Mouse (Mus musculus) stomach, embryonic 15.5 days (tissue): Measurements from ENCODE around the gene Ankrd65. TPM values are rescaled to one million over a fixed set of nuclear protein-coding genes. Genes with fewer than 3 reads are reported as not detected.
A peak's percentile ranks its signal among the peaks of the same experiment; 100 is the strongest.

Source experiments
- ATAC-seq: fragments of 200-750 bp; cut with Nextera tagmentation; 2 replicates; pipeline ENCODE4 v1.8.0; 2017; ENCODE audit warnings: low read depth, moderate number of reproducible peaks, moderate TSS enrichment; ENCODE audit not compliant: insufficient read depth, low FRiP score
- H3K27ac ChIP-seq: fragments of 300-500 bp; sonication (generic); 2 replicates; pipeline ENCODE4 v1.5.1; 2015; ENCODE audit warnings: mild to moderate bottlenecking, inconsistent platforms
- H3K27me3 ChIP-seq: fragments of 300-500 bp; sonication (generic); replicated peaks from 2 replicates; pipeline ENCODE4 v1.6.1; 2015; ENCODE audit warnings: inconsistent platforms
- H3K36me3 ChIP-seq: fragments of 300-500 bp; sonication (generic); 2 replicates; pipeline ENCODE4 v1.6.1; 2015; ENCODE audit warnings: inconsistent platforms
- H3K4me1 ChIP-seq: fragments of 300-500 bp; sonication (generic); 2 replicates; pipeline ENCODE4 v1.6.1; 2015; ENCODE audit warnings: inconsistent platforms
- H3K4me2 ChIP-seq: fragments of 300-500 bp; sonication (generic); 2 replicates; pipeline ENCODE4 v1.6.1; 2015; ENCODE audit warnings: mild to moderate bottlenecking, inconsistent platforms
- H3K4me3 ChIP-seq: fragments of 300-500 bp; sonication (generic); replicated peaks from 2 replicates; pipeline ENCODE4 v1.5.1; 2015; ENCODE audit warnings: inconsistent platforms
- H3K9ac ChIP-seq: fragments of 300-500 bp; sonication (generic); 2 replicates; pipeline ENCODE4 v1.6.1; 2015; ENCODE audit warnings: inconsistent platforms
- H3K9me3 ChIP-seq: fragments of 300-500 bp; sonication (generic); 2 replicates; pipeline ENCODE4 v1.6.1; 2016; ENCODE audit warnings: inconsistent platforms
- WGBS: fragments of 180-500 bp; shearing (Covaris S2); methylation state at CpG from one replicate; pipeline ENCODE4 v1.1.7; 2015; 5-methylcytosine and 5-hydroxymethylcytosine counted together
- microRNA-seq: library from miRNA; unstranded; fragments of <30 nt; microRNA quantifications from one replicate; pipeline ENCODE4, GENCODE M21; 2016
- polyA plus RNA-seq: library from polyadenylated mRNA; unstranded; fragments of >200 nt; fragmentation: Nextera tagmentation; extraction: Ambion mirVana; gene quantifications from 2 replicates; pipeline ENCODE4 v1.2.1, GENCODE M21; 2015

The Ankrd65 gene
- polyA plus RNA-seq, 1 experiment from 2014 or later: 0.22 TPM

DNA sequence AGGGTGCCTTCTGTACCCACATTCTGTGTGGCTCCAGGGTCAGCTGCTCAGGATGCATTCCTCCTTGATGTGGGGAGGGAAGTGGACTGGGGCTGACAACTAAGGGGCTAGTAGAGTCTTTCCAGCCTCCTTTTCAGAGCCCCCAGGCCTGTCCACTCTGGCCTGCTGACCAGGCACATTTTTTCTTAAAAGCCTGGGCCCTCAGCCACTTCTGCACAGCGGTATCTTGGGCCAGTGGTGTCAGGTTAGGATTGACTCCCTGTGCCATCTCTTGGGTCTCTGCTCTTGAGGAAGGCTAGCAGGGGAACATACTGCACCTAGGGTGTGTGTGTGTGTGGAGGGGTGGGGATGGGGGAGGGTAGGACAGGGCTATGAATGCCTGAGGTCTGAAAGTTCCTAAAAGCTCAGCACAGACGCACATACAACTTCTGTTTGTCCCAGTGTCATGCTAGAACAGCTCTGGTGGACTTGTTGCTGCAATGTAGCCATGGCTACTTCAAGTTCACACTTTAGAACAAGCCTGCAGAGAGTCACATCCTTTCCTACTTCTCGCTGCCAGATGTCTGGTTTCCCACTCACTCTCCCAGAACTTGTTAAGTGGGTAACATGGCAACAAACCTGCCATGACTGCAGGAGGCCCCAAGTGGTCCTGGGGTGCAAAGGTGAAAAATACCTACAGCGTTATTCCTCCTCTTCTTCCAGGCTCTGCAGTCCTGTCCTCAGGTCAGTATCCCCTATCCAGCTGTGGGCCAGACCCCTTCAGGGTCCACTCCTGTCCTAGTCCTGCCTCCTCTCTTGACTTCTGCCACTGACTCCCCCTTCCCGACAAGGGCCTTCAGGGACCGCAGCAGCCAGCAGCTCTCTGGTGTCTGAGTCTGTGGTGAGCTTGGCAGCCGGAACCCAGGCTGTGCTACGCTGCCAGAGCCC lies 50.1 kb downstream of the Ankrd65 start:
- no peak for ATAC-seq
- peak overlapping the region; percentile 96 for H3K27ac ChIP-seq
- WGBS: 9% methylated on average over 8 of the region's 8 CpGs
- peak overlapping the region; percentile 54 for H3K4me3 ChIP-seq
- 0 out of 2 replicates have a peak, but pooled peaks cover 3% of the 10 kb centered on the region for H3K36me3 ChIP-seq
- no peaks in the 10 kb centered on the region for H3K9me3 ChIP-seq
- peak overlapping the region; percentile 42 for H3K9ac ChIP-seq
- H3K27me3 ChIP-seq: no peaks in the 10 kb centered on the region
- H3K4me2 ChIP-seq: peak overlapping the region; percentile 88
- peaks cover 40% of the 10 kb centered on the region for H3K4me1 ChIP-seq

DNA sequence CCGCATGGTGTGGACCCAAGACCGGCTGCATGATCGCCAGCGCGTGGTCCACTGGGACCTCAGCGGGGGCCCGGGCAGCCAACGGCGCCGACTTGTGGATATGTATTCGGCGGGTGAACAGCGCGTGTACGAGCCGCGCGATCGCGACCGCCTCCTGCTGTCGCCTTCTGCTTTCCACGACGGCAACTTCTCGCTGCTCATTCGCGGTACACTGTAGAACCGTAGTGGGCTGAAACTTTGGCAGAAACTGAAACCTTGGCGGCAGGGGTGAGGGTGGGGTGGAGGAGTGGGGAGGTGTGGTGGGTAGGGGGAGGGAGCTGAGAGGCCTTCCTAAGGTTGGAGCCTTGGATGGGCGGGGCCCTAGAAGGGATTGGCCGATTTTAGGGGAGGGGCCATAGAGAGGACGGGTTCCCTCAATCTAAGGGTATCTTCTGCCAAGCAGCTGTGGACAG lies 50.8 kb downstream of the Ankrd65 start:
- ATAC-seq: peak; percentile 68
- H3K4me2 ChIP-seq: peak overlapping the region; percentile 88
- H3K9me3 ChIP-seq: no peaks in the 10 kb centered on the region
- peaks cover 40% of the 10 kb centered on the region for H3K4me1 ChIP-seq
- H3K36me3 ChIP-seq: 0 out of 2 replicates have a peak, but pooled peaks cover 3% of the 10 kb centered on the region
- H3K9ac ChIP-seq: peak overlapping the region; percentile 42
- peak overlapping the region; percentile 54 for H3K4me3 ChIP-seq
- H3K27me3 ChIP-seq: no peaks in the 10 kb centered on the region
- WGBS: under 1% methylated on average over 32 of the region's 32 CpGs
- H3K27ac ChIP-seq: peak overlapping the region; percentile 96; the same call in 1 of the 2 replicates

DNA sequence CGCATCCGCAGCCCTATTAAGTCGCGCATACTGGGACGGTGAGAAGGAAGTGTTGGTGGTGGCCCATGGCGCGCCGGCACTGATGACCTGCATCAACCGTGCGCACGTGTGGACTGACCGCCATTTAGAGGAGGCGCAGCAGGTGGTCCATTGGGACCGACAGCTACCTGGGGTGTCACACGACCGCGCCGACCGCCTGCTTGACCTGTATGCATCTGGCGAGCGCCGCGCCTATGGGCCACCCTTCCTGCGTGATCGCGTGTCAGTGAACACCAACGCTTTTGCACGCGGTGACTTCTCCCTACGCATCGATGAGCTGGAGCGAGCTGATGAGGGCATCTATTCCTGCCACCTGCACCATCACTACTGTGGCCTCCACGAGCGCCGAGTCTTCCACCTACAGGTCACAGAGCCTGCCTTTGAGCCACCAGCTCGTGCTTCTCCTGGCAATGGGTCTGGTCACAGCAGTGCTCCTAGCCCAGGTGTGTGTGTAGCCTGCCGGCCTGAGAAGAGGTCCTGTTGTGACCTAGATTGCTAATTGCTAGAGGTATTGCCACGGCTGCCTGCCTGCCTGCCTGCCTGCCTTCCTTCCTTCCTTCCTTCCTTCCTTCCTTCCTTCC lies 51.5 kb downstream of the Ankrd65 start:
- Histone ChIP-seq H3K4me1 (peaks cover 45% of the 10 kb centered on the region), H3K27me3 (no peaks in the 10 kb centered on the region), H3K9ac (no peak overlapping the region), H3K4me3 (peak overlapping the region; percentile 54), H3K4me2 (peak overlapping the region; percentile 88), H3K36me3 (0 out of 2 replicates have a peak, but pooled peaks cover 3% of the 10 kb centered on the region), H3K27ac (no peak overlapping the region), H3K9me3 (no peaks in the 10 kb centered on the region)
- no peak for ATAC-seq
- WGBS: 42% methylated on average over 38 of the region's 38 CpGs

DNA sequence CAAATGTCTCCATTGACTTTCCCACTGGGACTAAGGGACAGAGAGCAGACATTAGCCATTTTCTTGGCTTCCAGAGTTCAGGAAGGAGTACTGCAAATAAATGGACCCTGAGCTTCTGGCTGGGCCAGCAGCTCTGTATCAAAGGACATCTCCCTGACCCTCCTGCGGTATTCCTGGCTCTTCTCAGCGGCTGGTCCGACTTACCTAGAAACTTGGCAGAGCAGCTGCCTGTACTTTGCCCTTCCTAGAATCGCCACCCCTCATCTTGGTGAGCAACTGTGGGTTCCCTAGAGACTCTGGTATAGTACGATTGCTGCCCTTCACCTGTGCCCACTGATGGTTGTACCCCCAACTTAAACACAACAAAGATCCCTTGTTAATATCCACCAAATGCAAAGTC lies 53.0 kb downstream of the Ankrd65 start:
- no peak for ATAC-seq
- 95% methylated on average over 5 of the region's 5 CpGs for WGBS
- no peak overlapping the region for H3K27ac ChIP-seq

DNA sequence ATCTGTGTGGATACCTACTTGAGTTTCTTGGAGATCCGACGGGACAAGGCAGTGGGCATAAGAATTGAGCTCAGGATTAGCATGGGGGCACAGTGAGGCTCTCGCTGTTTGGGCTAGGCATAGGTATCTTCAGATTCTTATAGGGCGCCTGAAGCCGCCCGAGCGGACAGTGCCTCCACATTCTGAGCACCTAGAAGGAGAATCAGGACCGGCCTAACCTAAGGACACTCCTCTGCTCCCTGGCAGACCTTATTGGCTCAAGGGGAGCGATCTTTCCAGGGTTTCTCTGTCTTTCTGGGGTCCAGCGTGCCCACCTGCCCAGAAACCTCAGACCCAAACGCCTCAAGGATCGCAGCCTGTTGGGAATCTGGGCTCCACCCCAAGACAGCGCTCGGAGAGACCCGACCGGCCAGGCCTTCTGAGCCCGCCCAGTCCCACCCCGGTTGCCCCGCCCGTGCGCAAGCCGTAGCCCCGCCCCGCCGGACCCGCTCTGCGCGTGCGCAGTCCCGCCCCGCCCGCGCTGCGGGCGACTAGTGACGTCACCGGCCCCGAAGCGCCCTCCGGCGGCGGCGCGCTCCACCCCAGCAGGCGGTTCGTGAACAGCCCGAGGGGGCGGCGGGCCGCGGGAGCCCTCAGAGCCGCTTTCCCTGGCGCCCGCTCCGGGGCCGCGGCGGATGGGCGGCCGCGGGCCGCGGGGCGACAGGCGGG lies 56.8 kb downstream of the Ankrd65 start, which contains the start of gene Dvl1:
Dvl1 (plus strand) TSS at position 532 of the 708 bp plus-strand sequence.
- Histone ChIP-seq H3K9ac (peak within 1 kb of the TSS; percentile 86), H3K27ac (peak within 1 kb of the TSS; percentile 77), H3K4me2 (peak within 1 kb of the TSS; percentile 95), H3K4me1 (peaks cover 26% of the 10 kb centered on the region), H3K9me3 (no peaks in the 10 kb centered on the region), H3K36me3 (0 out of 2 replicates have a peak, but pooled peaks cover 3% of the 10 kb centered on the region), H3K27me3 (no peaks in the 10 kb centered on the region), H3K4me3 (peak within 1 kb of the TSS; percentile 66)
- WGBS: 3% methylated on average over 56 of the region's 65 CpGs
- peak; percentile 91 for ATAC-seq

More for the DNA sequence above, 53.0 kb downstream of the Ankrd65 start:
- Histone ChIP-seq H3K4me2 (no peak overlapping the region), H3K9me3 (no peaks in the 10 kb centered on the region), H3K36me3 (0 out of 2 replicates have a peak, but pooled peaks cover 3% of the 10 kb centered on the region), H3K27me3 (no peaks in the 10 kb centered on the region), H3K4me1 (peaks cover 41% of the 10 kb centered on the region), H3K9ac (no peak overlapping the region), H3K4me3 (no peak overlapping the region)

DNA sequence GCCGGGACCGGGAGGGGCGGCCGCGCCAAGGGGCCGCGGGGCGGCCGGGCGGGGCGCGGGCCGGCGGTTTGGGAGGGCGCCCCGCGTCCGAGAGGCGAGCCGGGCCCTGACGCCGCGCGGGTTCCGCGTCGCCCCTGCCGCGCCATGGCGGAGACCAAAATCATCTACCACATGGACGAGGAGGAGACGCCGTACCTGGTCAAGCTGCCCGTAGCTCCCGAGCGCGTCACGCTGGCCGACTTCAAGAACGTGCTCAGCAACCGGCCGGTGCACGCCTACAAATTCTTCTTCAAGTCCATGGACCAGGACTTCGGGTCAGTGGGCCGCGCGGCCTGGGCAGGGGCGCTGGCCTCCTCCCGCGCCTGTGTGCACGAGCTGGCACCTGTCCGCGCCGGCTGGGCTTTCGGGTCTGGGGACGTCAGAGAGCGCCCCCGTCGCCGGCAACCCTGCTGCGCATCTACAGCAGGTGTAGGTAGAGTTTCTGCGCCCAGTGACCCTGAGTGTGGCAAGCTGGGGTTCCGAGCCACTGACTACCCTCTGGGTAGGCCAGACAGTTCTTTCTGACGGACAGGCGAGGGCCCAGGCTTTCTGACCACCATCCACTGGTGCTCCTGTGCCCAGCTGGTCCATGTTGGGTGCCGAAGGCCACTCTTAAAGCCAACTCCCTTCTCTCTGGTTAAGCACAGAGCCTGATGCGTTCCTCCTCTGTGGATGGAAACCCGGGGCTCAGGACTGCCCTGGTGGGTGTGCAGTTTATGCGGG lies 57.5 kb downstream of the Ankrd65 start:
- WGBS: under 1% methylated on average over 68 of the region's 69 CpGs
- no peaks in the 10 kb centered on the region for H3K9me3 ChIP-seq
- no peaks in the 10 kb centered on the region for H3K27me3 ChIP-seq
- H3K4me2 ChIP-seq: peak overlapping the region; percentile 95
- peaks cover 26% of the 10 kb centered on the region for H3K4me1 ChIP-seq
- H3K4me3 ChIP-seq: peak overlapping the region; percentile 66
- no peaks in the 10 kb centered on the region for H3K36me3 ChIP-seq
- H3K9ac ChIP-seq: peak overlapping the region; percentile 86
- peak overlapping the region; percentile 59; the same call in 1 of the 2 replicates for H3K27ac ChIP-seq
- peak; percentile 23 for ATAC-seq

DNA sequence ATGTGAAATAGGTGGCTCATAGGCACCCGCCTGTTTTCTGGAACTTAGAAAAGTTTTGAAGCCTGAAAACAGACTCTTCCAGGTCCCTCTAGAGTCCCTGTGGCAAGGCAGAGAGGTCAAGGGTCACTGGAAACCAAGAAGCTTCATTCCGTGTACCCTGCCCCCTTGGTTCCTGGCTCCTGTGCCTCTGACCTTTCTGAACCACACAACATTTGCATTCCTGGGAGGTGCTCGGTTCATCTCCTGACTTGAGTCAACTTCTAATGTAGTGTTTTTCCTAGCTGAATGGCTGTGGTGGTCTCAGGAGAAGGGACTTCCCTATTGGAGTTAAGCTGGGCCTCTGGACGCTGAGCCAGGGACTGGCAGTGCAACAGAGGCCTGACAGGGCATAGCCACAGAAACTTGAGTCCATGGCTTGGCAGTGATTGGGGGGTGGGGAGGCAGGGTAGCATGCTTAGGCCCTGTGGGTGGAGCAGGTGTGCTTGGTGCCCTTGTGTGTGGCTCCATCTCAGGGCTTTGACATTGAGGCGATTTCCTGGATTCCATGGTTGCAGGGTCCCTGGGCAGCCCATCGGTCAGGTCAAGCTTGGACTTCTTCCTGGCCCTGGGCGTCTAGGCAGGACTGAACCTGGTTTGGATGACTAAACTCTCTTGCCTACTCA lies 58.3 kb downstream of the Ankrd65 start:
- peak overlapping the region; percentile 66 for H3K4me3 ChIP-seq
- no peak overlapping the region for H3K27ac ChIP-seq
- peak overlapping the region; percentile 86; the same call in 1 of the 2 replicates for H3K9ac ChIP-seq
- no peaks in the 10 kb centered on the region for H3K9me3 ChIP-seq
- no peaks in the 10 kb centered on the region for H3K27me3 ChIP-seq
- no peaks in the 10 kb centered on the region for H3K36me3 ChIP-seq
- H3K4me2 ChIP-seq: peak overlapping the region; percentile 95
- ATAC-seq: no peak
- peaks cover 26% of the 10 kb centered on the region for H3K4me1 ChIP-seq
- 65% methylated on average over 7 of the region's 7 CpGs for WGBS

Small RNAs within 50 kb of the gene (microRNA-seq; reads per million reads assigned to microRNA genes)
- gene Gm27743: not detected

Other genes starting within 250 kb of the Ankrd65 start
- gene Nadk, start 228.1 kb upstream of the Ankrd65 start, polyA plus RNA-seq: 79.7 and 83.2 TPM in 2 replicates
- gene Slc35e2, start 189.0 kb upstream of the Ankrd65 start, polyA plus RNA-seq: 6.9 and 7.9 TPM in 2 replicates
- gene Cdk11b, start 165.6 kb upstream of the Ankrd65 start, polyA plus RNA-seq: 56.7 and 59.8 TPM in 2 replicates
- not detected in 2 replicates for gene Gm10563, start 145.0 kb upstream of the Ankrd65 start, polyA plus RNA-seq
- gene Mmp23, start 137.1 kb upstream of the Ankrd65 start, polyA plus RNA-seq: 39.6 and 42.0 TPM in 2 replicates
- gene Mib2, start 121.2 kb upstream of the Ankrd65 start, polyA plus RNA-seq: 23.3 and 24.1 TPM in 2 replicates
- 9.0 and 10.0 TPM in 2 replicates for gene Fndc10, start 96.1 kb upstream of the Ankrd65 start, polyA plus RNA-seq
- 141 and 152 TPM in 2 replicates for gene Ssu72, start 85.6 kb upstream of the Ankrd65 start, polyA plus RNA-seq
- 0.80 and 0.85 TPM in 2 replicates for gene Tmem240, start 55.6 kb upstream of the Ankrd65 start, polyA plus RNA-seq
- gene Atad3a, start 29.3 kb upstream of the Ankrd65 start, polyA plus RNA-seq: 110 and 114 TPM in 2 replicates
- gene Vwa1, start 15.7 kb upstream of the Ankrd65 start, polyA plus RNA-seq: 27.6 and 28.2 TPM in 2 replicates
- 0.55 and 0.89 TPM in 2 replicates for gene Tmem88b, start 4.6 kb upstream of the Ankrd65 start, polyA plus RNA-seq
- gene Mrpl20, start 12.4 kb downstream of the Ankrd65 start, polyA plus RNA-seq: 195 and 219 TPM in 2 replicates
- 166 and 167 TPM in 2 replicates for gene Ccnl2, start 22.1 kb downstream of the Ankrd65 start, polyA plus RNA-seq
- 138 and 157 TPM in 2 replicates for gene Aurkaip1, start 40.8 kb downstream of the Ankrd65 start, polyA plus RNA-seq
- 110 and 121 TPM in 2 replicates for gene Mxra8, start 49.2 kb downstream of the Ankrd65 start, polyA plus RNA-seq
- 13.7 and 16.0 TPM in 2 replicates for gene Dvl1, start 57.0 kb downstream of the Ankrd65 start, polyA plus RNA-seq
- 0.30 and 0.50 TPM in 2 replicates for gene Tas1r3, start 72.9 kb downstream of the Ankrd65 start, polyA plus RNA-seq
- 14.7 and 15.7 TPM in 2 replicates for gene Cptp, start 79.0 kb downstream of the Ankrd65 start, polyA plus RNA-seq
- gene Ints11, start 79.1 kb downstream of the Ankrd65 start, polyA plus RNA-seq: 59.7 and 60.7 TPM in 2 replicates
- 51.2 and 51.9 TPM in 2 replicates for gene Pusl1, start 101.3 kb downstream of the Ankrd65 start, polyA plus RNA-seq
- 17.0 and 17.5 TPM in 2 replicates for gene Acap3, start 101.4 kb downstream of the Ankrd65 start, polyA plus RNA-seq
- 100 and 102 TPM in 2 replicates for gene Ube2j2, start 153.4 kb downstream of the Ankrd65 start, polyA plus RNA-seq
- gene C1qtnf12, start 171.9 kb downstream of the Ankrd65 start, polyA plus RNA-seq: 46.2 and 49.1 TPM in 2 replicates
- 14.4 and 14.6 TPM in 2 replicates for gene B3galt6, start 202.2 kb downstream of the Ankrd65 start, polyA plus RNA-seq
- gene Sdf4, start 202.4 kb downstream of the Ankrd65 start, polyA plus RNA-seq: 154 and 168 TPM in 2 replicates
- 0.64 and 1.1 TPM in 2 replicates for gene Tnfrsf4, start 223.4 kb downstream of the Ankrd65 start, polyA plus RNA-seq
- gene Tnfrsf18, start 235.7 kb downstream of the Ankrd65 start, polyA plus RNA-seq: 2.3 and 2.5 TPM in 2 replicates